Mouse (Mus musculus) Patski (cell line): ENCODE measurements at regions not wholly inside any gene's neighbourhood (a gene's known extent, or its start where the extent isn't known, plus 50 kb on each side); places are given as distances from the start of the nearest gene placed in this dataset.

ENCODE experiments used
- ATAC-seq: fragments of 100-300 bp; one replicate; pipeline ENCODE4 v1.8.0; 2021
- CTCF ChIA-PET: fragments of 350-600 bp; sonication (Branson Sonifier 250); formaldehyde crosslinking; loops from one replicate; lab custom pipeline; 2022; ENCODE audit warnings: inconsistent platforms; lab: Charles Lee
- POLR2A ChIA-PET: fragments of 350-600 bp; sonication (Branson Sonifier 250); formaldehyde crosslinking; loops from one replicate; lab custom pipeline; 2022; ENCODE audit warnings: antibody characterized with exemption, inconsistent platforms; lab: Charles Lee
- DNase-seq: peaks from one replicate; pipeline ENCODE4 v3.0.0-alpha.2; 2011; ENCODE audit warnings: low read depth, low spot score
- H3K27me3 ChIP-seq: fragments of 371-371 bp; one replicate; pipeline ENCODE4 v1.5.1; 2021
- CTCF ChIP-seq: fragments of 100-300 bp; IDR thresholded peaks from one replicate; pipeline ENCODE4 v1.5.1; 2021
- in situ Hi-C: fragments of 300-500 bp; cut with MboI; formaldehyde crosslinking; loops from 3 replicates; pipeline ENCODE4 v1.11.1; 2018; ENCODE audit warnings: low pct_unique_long_range_greater_than_20kb, mixed read lengths

GRCm38 (mm10) chr14:72790654-72791053 lies 80.9 kb upstream of the Fndc3a start:
- ATAC-seq (no peak), DNase-seq (no peak)
- in situ Hi-C loops: no loop called here
- CTCF ChIA-PET: no interaction called here
- POLR2A ChIA-PET: no interaction called here
- TF ChIP-seq CTCF: no peak
- H3K27me3 ChIP-seq: no peaks in the 10 kb centered on the region

- no peak for TF ChIP-seq CTCF
- POLR2A ChIA-PET: no interaction called here
- no peak for DNase-seq
- ATAC-seq: no peak
- no peaks in the 10 kb centered on the region for H3K27me3 ChIP-seq
- CTCF ChIA-PET: no interaction called here
- in situ Hi-C loops: no loop called here
Observed at GRCm38 (mm10) chr14:72786929-72787328, 77.1 kb upstream of the Fndc3a start.

- TF ChIP-seq CTCF: no peak
- H3K27me3 ChIP-seq: no peaks in the 10 kb centered on the region
- in situ Hi-C loops: no loop called here
- DNase-seq: no peak
- POLR2A ChIA-PET: no interaction called here
- no peak for ATAC-seq
- CTCF ChIA-PET: no interaction called here
Observed at GRCm38 (mm10) chr14:72783248-72783647, 73.4 kb upstream of the Fndc3a start.

GRCm38 (mm10) chr14:72779446-72779845 lies 69.6 kb upstream of the Fndc3a start:
- POLR2A ChIA-PET: no interaction called here
- no peak for TF ChIP-seq CTCF
- in situ Hi-C loops: no loop called here
- CTCF ChIA-PET: interaction anchor here (0.7 kb wide), 1 partner anchor 28 kb away, joined by 3 read pairs; no protein-coding TSS in a partner anchor
- ATAC-seq: no peak
- DNase-seq: no peak
- H3K27me3 ChIP-seq: no peaks in the 10 kb centered on the region

- CTCF ChIA-PET: interaction anchor here (0.7 to 1.1 kb wide), 2 partner anchors 20 to 27 kb away, joined by 3 read pairs; no protein-coding TSS in a partner anchor
Observed at GRCm38 (mm10) chr14:72778756-72779155, 69.0 kb upstream of the Fndc3a start.

GRCm38 (mm10) chr14:72777927-72778560 lies 68.2 kb upstream of the Fndc3a start:
- POLR2A ChIA-PET: no interaction called here
- H3K27me3 ChIP-seq: no peaks in the 10 kb centered on the region
- in situ Hi-C loops: no loop called here
- ATAC-seq (no peak), DNase-seq (no peak)
- CTCF ChIA-PET: interaction anchor here (0.6 to 1.1 kb wide), 3 partner anchors 17 to 157 kb away, joined by 3 read pairs; no protein-coding TSS in a partner anchor
- TF ChIP-seq CTCF: no peak

More at GRCm38 (mm10) chr14:72778756-72779155, 69.0 kb upstream of the Fndc3a start:
- ATAC-seq: no peak
- POLR2A ChIA-PET: no interaction called here
- no peak for TF ChIP-seq CTCF
- no peak for DNase-seq
- in situ Hi-C loops: no loop called here
- no peaks in the 10 kb centered on the region for H3K27me3 ChIP-seq

- no peak for TF ChIP-seq CTCF
- in situ Hi-C loops: no loop called here
- DNase-seq (no peak), ATAC-seq (no peak)
- no peaks in the 10 kb centered on the region for H3K27me3 ChIP-seq
- CTCF ChIA-PET: interaction anchor here (0.8 kb wide), 1 partner anchor 9 kb away, joined by 3 read pairs; no protein-coding TSS in a partner anchor
- POLR2A ChIA-PET: no interaction called here
Observed at GRCm38 (mm10) chr14:72770237-72770636, 60.4 kb upstream of the Fndc3a start.

- DNase-seq (no peak), ATAC-seq (no peak)
- in situ Hi-C loops: no loop called here
- no peaks in the 10 kb centered on the region for H3K27me3 ChIP-seq
- TF ChIP-seq CTCF: no peak
- ChIA-PET POLR2A (no interaction called here), CTCF (interaction anchor here (1.0 kb wide), 1 partner anchor 27 kb away, joined by 3 read pairs; no protein-coding TSS in a partner anchor)
Observed at GRCm38 (mm10) chr14:72760123-72760522, 50.3 kb upstream of the Fndc3a start.
